Mouse (Mus musculus) embryonic facial prominence, embryonic 12.5 days (tissue): ENCODE data around the gene Rab3c. TPM values are rescaled to one million over a fixed set of nuclear protein-coding genes. Genes with fewer than 3 reads are reported as not detected.

Experiments
- ATAC-seq: fragments of 200-750 bp; cut with Nextera tagmentation; 2 replicates; pipeline ENCODE4 v1.8.0; 2017; ENCODE audit not compliant: insufficient number of reproducible peaks, insufficient read depth, low FRiP score, low TSS enrichment
- H3K27ac ChIP-seq: fragments of 300-500 bp; sonication (generic); 2 replicates; pipeline ENCODE4 v1.5.1; 2016; ENCODE audit warnings: mild to moderate bottlenecking
- H3K27me3 ChIP-seq: fragments of 300-500 bp; sonication (generic); 2 replicates; pipeline ENCODE4 v1.6.1; 2016; ENCODE audit warnings: mild to moderate bottlenecking, moderate library complexity
- H3K36me3 ChIP-seq: fragments of 300-500 bp; sonication (generic); 2 replicates; pipeline ENCODE4 v1.6.1; 2016; ENCODE audit warnings: mild to moderate bottlenecking
- H3K4me1 ChIP-seq: fragments of 300-500 bp; sonication (generic); 2 replicates; pipeline ENCODE4 v1.6.1; 2016
- H3K4me2 ChIP-seq: fragments of 300-500 bp; sonication (generic); replicated peaks from 2 replicates; pipeline ENCODE4 v1.6.1; 2016; ENCODE audit warnings: mild to moderate bottlenecking, moderate library complexity
- H3K4me3 ChIP-seq: fragments of 300-500 bp; sonication (generic); 2 replicates; pipeline ENCODE4 v1.5.1; 2016; ENCODE audit warnings: mild to moderate bottlenecking
- H3K9ac ChIP-seq: fragments of 300-500 bp; sonication (generic); 2 replicates; pipeline ENCODE4 v1.6.1; 2016; ENCODE audit warnings: mild to moderate bottlenecking, moderate library complexity
- H3K9me3 ChIP-seq: fragments of 300-500 bp; sonication (generic); 2 replicates; pipeline ENCODE4 v1.6.1; 2016; ENCODE audit warnings: mild to moderate bottlenecking, moderate library complexity
- WGBS: fragments of 180-500 bp; shearing (Covaris S2); methylation state at CpG from one replicate; pipeline ENCODE4 v1.1.7; 2016; 5-methylcytosine and 5-hydroxymethylcytosine counted together
- polyA plus RNA-seq: library from polyadenylated mRNA; unstranded; fragments of >200 nt; fragmentation: Nextera tagmentation; extraction: Ambion mirVana; gene quantifications from 2 replicates; pipeline ENCODE4 v1.2.1, GENCODE M21; 2016

Rab3c gene
- polyA plus RNA-seq, 1 experiment from 2014 or later = 4.0 TPM

DNA sequence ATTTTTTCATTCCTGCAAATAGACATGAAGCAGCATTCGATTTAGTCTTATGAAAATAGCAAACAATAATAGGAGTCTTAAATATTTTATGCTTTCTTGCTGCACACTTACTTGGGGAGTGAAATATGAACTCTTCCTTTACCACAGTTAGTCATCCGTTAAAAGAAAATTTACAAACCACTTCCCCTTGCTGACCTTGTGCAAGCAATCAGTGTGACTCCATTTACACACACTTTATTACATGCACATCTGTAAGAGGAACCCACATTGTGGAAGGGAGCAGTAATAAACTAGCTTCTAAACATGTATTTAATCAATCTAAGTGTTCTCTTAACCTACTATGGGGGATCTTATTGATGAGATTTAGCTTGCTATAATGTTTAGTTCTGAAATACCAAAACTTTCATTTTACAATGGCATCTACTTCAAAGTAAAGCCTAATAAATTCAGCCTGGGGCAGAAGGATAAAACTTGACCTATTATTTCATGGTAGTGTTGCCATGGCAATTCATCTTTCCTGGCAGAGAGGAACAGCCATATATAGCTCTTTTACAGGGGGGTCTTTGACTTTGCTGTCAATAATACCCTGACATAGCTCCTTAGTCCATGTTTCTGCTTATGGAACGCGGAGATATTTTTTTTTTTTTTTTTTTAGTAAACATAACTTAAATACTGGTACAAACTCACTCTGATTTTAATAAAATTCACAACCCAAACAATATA lies 95.7 kb downstream of the Rab3c start:
- Histone ChIP-seq H3K27ac (no peak overlapping the region), H3K4me1 (no peaks in the 10 kb centered on the region), H3K27me3 (no peaks in the 10 kb centered on the region), H3K36me3 (no peaks in the 10 kb centered on the region), H3K9me3 (no peaks in the 10 kb centered on the region), H3K4me2 (no peak overlapping the region), H3K4me3 (no peak overlapping the region), H3K9ac (no peak overlapping the region)
- 66% methylated on average over 4 of the region's 4 CpGs for WGBS
- no peak for ATAC-seq

DNA sequence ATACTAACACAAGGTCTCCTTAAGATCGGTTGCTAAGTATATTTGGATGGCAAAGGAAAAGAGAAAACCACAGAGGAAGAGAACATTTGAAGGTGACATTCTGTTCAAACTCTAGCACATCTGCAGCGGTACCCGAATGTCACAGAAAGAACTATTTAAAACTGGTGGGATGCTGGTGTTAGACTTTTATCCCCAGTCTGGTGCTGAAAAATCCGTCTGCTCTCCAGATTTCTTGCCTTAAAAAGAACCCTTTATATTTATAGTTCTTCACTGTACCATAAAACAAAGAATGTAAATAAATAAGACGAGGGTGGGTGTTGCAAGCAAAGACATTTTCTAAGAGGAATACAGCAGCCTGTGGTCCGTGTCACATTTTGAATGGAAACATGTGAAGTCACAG lies 105.1 kb downstream of the Rab3c start:
- Histone ChIP-seq H3K27ac (no peak overlapping the region), H3K4me3 (no peak overlapping the region), H3K9me3 (no peaks in the 10 kb centered on the region), H3K36me3 (no peaks in the 10 kb centered on the region), H3K4me1 (no peaks in the 10 kb centered on the region), H3K4me2 (no peak overlapping the region), H3K9ac (no peak overlapping the region), H3K27me3 (no peaks in the 10 kb centered on the region)
- WGBS = 72% methylated on average over 6 of the region's 6 CpGs
- ATAC-seq = no peak

DNA sequence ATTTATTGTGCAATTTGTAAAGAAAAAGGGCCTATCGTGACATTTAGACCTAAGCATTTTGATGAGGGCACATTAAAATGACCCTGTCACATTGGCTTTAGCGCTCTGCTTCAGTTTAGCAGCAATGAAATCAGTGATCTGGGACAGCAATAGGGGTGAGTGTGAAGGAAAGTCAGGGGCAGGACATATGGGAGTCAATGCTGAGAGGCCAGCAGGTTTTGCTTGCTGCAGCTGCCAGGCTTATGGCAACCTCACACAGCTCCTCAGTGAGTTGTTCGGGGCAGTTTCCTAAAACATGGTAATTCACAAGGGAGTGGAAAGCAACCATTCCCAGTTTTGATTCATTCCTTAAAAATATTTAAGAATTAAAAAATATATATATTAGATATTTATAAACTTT lies 111.1 kb downstream of the Rab3c start:
- Histone ChIP-seq H3K9me3 (no peaks in the 10 kb centered on the region), H3K4me3 (no peak overlapping the region), H3K9ac (no peak overlapping the region), H3K27ac (no peak overlapping the region), H3K36me3 (no peaks in the 10 kb centered on the region), H3K4me2 (no peak overlapping the region), H3K27me3 (no peaks in the 10 kb centered on the region), H3K4me1 (no peaks in the 10 kb centered on the region)
- WGBS = 69% methylated on average over 3 of the region's 3 CpGs
- no peak for ATAC-seq

GRCm38 (mm10) chr13:110169152-110169551 lies 111.6 kb downstream of the Rab3c start:
- Histone ChIP-seq H3K27me3 (no peaks in the 10 kb centered on the region), H3K4me1 (no peaks in the 10 kb centered on the region), H3K36me3 (no peaks in the 10 kb centered on the region), H3K9ac (no peak overlapping the region), H3K9me3 (no peaks in the 10 kb centered on the region), H3K27ac (no peak overlapping the region), H3K4me2 (no peak overlapping the region), H3K4me3 (no peak overlapping the region)
- 80% methylated on average over 4 of the region's 4 CpGs for WGBS
- ATAC-seq = no peak

DNA sequence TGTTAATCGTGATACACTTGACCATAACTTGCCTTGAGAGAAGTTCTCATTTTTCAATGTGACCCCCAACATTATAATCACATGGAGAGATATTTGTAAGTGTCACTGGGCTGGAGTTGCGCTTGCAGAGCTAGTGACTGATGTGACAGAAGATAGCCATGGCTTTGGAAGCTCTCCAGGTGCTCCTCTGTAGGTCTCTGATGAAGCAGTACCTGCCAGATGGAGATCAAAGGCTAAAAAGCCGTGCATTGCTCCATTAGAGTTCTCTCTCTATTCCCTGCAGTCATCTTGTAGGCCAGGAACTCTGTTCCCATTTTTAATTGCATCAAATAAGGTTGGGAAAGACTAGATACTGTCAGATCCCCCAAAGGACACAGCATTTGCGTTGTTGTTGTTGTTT lies 112.2 kb downstream of the Rab3c start:
- Histone ChIP-seq H3K27me3 (no peaks in the 10 kb centered on the region), H3K9me3 (no peaks in the 10 kb centered on the region), H3K36me3 (no peaks in the 10 kb centered on the region), H3K4me2 (no peak overlapping the region), H3K27ac (no peak overlapping the region), H3K9ac (no peak overlapping the region), H3K4me3 (no peak overlapping the region), H3K4me1 (no peaks in the 10 kb centered on the region)
- no peak for ATAC-seq
- 79% methylated on average over 4 of the region's 4 CpGs for WGBS

DNA sequence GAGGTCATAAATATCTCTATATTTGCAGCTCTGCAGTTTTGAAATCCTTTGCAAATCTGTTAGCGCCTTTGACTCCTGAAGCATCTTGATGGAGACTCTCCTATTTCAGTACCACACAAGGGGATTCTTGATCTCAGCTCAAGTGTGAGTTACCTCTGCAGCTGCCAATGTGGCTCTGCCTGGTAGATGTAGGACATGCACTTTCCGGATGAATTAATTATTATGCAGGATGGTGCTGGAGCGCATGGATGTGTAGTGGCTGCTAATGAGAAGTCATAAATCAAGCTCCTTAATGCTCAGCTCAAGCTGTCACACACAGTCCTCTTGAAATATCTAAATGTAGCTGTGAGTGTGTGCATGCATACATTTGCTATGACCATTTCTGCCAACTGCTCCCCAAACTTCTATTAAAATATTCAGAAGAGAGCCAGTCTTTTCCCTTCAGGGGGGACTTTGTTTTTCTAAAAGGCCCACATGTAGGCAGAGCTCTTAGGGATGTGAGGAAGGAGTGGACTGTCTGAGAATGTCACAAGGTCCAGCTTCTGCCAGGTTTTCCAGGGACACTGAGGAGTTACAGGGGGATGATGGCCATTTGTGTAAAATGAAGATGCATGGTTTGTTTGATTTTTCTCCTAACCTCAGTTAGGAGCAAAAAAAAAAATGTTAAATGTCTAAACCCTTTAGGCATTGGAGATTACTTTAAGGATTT lies 114.0 kb downstream of the Rab3c start:
- Histone ChIP-seq H3K4me3 (no peak overlapping the region), H3K36me3 (no peaks in the 10 kb centered on the region), H3K27me3 (no peaks in the 10 kb centered on the region), H3K9me3 (no peaks in the 10 kb centered on the region), H3K4me1 (no peaks in the 10 kb centered on the region), H3K27ac (no peak overlapping the region), H3K4me2 (no peak overlapping the region), H3K9ac (no peak overlapping the region)
- 87% methylated on average over 3 of the region's 3 CpGs for WGBS
- no peak for ATAC-seq

DNA sequence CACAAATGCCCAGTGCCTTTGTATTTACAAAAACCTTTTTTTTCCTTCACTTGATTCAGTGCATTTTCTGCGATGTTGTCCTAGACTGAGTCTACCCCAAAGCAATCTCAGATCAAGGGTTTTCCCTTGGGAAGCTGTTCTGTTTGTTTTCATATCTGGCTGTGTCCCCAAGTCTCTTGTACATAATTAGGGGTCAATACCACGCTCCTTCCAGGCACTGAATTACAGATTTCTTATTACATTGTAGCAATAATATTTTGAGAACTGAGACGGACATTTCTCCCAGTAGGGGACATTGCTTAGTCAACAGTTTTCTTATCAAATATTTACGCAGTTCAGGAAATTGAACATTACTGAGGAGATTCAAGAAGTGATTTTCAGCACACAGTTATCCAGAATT lies 120.8 kb downstream of the Rab3c start:
- Histone ChIP-seq H3K27ac (no peak overlapping the region), H3K9ac (no peak overlapping the region), H3K4me2 (no peak overlapping the region), H3K4me3 (no peak overlapping the region), H3K27me3 (no peaks in the 10 kb centered on the region), H3K4me1 (no peaks in the 10 kb centered on the region), H3K9me3 (no peaks in the 10 kb centered on the region), H3K36me3 (no peaks in the 10 kb centered on the region)
- 58% methylated on average over 4 of the region's 4 CpGs for WGBS
- no peak for ATAC-seq

- H3K9ac ChIP-seq = no peak overlapping the region
- H3K36me3 ChIP-seq = no peaks in the 10 kb centered on the region
- ATAC-seq = no peak
- no peaks in the 10 kb centered on the region for H3K9me3 ChIP-seq
- 70% methylated on average over 7 of the region's 7 CpGs for WGBS
- H3K4me1 ChIP-seq = no peaks in the 10 kb centered on the region
- H3K4me2 ChIP-seq = no peak overlapping the region
- no peaks in the 10 kb centered on the region for H3K27me3 ChIP-seq
- no peak overlapping the region for H3K4me3 ChIP-seq
- no peak overlapping the region for H3K27ac ChIP-seq
Observed at GRCm38 (mm10) chr13:110158588-110159519, 121.9 kb downstream of the Rab3c start.

DNA sequence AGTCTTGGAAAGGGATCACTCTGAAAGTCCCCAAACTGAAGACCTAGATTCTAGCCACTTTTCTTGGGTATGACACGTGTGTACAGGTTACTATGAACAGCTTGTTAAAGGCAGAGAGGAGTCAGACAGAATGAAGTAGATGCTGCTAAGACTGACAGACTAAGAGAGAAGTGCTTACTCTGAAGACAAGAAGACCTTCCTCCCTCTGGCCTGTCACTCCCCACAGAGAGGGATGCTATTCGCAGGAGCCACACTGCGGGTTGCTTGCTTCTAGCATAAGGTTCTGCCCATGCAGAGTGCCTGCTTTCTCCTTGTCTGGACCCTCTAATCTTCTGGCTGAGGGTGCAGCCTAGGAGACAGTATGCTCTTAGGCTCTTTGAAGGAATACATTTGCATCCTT lies 135.3 kb downstream of the Rab3c start:
- no peak overlapping the region for H3K27ac ChIP-seq
- no peak overlapping the region for H3K4me3 ChIP-seq
- no peak for ATAC-seq
- no peaks in the 10 kb centered on the region for H3K4me1 ChIP-seq
- no peaks in the 10 kb centered on the region for H3K36me3 ChIP-seq
- H3K4me2 ChIP-seq = no peak overlapping the region
- H3K9me3 ChIP-seq = no peaks in the 10 kb centered on the region
- H3K9ac ChIP-seq = no peak overlapping the region
- no peaks in the 10 kb centered on the region for H3K27me3 ChIP-seq
- 49% methylated on average over 3 of the region's 3 CpGs for WGBS

GRCm38 (mm10) chr13:110145019-110145418 lies 135.8 kb downstream of the Rab3c start:
- ATAC-seq = no peak
- WGBS = 74% methylated on average over 8 of the region's 8 CpGs

DNA sequence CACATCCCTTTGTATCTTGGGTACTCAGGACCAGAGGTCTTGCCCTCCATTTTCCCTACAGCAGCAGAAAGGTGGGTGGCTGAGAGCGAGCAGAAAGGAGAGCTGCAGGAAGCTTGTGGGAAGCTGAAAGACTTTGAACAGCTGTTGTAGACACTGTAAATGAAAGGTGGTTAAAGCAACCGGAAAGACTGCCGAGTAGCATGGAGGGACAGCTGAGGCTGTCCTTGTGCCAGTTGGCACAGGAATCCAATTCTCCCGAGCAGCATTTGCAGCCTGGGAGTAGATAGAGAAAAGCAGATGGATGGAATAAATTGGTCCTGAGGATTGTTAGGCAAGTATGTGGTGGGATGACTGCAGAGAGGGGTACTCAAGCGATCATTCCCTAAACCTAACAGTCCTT lies 141.5 kb downstream of the Rab3c start:
- Histone ChIP-seq H3K4me2 (no peak overlapping the region), H3K9me3 (no peaks in the 10 kb centered on the region), H3K27ac (no peak overlapping the region), H3K27me3 (no peaks in the 10 kb centered on the region), H3K36me3 (no peaks in the 10 kb centered on the region), H3K9ac (no peak overlapping the region), H3K4me3 (no peak overlapping the region), H3K4me1 (no peaks in the 10 kb centered on the region)
- ATAC-seq = no peak
- 82% methylated on average over 5 of the region's 5 CpGs for WGBS

More at GRCm38 (mm10) chr13:110145019-110145418, 135.8 kb downstream of the Rab3c start:
- Histone ChIP-seq H3K4me1 (no peaks in the 10 kb centered on the region), H3K27me3 (no peaks in the 10 kb centered on the region), H3K9me3 (no peaks in the 10 kb centered on the region), H3K36me3 (no peaks in the 10 kb centered on the region), H3K27ac (no peak overlapping the region), H3K4me2 (no peak overlapping the region), H3K4me3 (no peak overlapping the region), H3K9ac (no peak overlapping the region)
